Comparison of ENCODE assay signal across 19 mouse cellular contexts in genomic region chr11:101199555-101199954, GRCm38 (mm10). TPM values are rescaled to one million over a fixed set of nuclear protein-coding genes. Genes with fewer than 3 reads are reported as not detected.
DNase-seq lines count a peak whose midpoint lies in the region; ATAC-seq and TF ChIP-seq lines count a peak whose summit lies in the region.
"Had no signal": no experiment of that assay in that cellular context is flagged by ENCODE, and none has a peak within 500 bp of the region (broad histone marks: within the 10 kb centered on the region; RNA-seq: fewer than 3 reads in every experiment).

No protein-coding gene starts in this region.

- 0 out of 2 replicates have a peak overlapping the region, but pooled peaks have one; percentile 18 for H3K27ac ChIP-seq in liver, embryonic 13.5 days
- H3K27ac ChIP-seq in liver, postnatal 0 days (ENCODE audit: low read depth): no peak overlapping the region
- H3K27ac ChIP-seq: embryonic facial prominence, embryonic 13.5 days; forebrain, embryonic 10.5 days; forebrain, embryonic 15.5 days; heart, adult 2 months; hindbrain, embryonic 15.5 days had no signal

- DNase-seq in CD4-positive helper T cell, adult 2 months (ENCODE audit: low read depth, low spot score): peak; percentile 59
- peak; percentile 31 for DNase-seq in liver, embryonic 13.5 days
- no peak for DNase-seq in liver, postnatal 0 days
- no peak for DNase-seq in Muller cell, postnatal 12 days (ENCODE audit: inconsistent ontology term)
- DNase-seq in cerebellum, adult 18-20 months: no peak
- DNase-seq: adrenal gland, postnatal 14 days; cerebellum, adult 11-12 months; cerebellum, adult 9-11 months; cerebellum, postnatal 36 days; gastrocnemius, postnatal 10 days; heart, adult 2 months; heart, postnatal 36 days had no signal

- H3K4me3 ChIP-seq in liver, embryonic 13.5 days (replicated peaks): no peak overlapping the region
- no peak overlapping the region for H3K4me3 ChIP-seq in liver, postnatal 0 days (ENCODE audit: low read depth, low read length)
- H3K4me3 ChIP-seq: embryonic facial prominence, embryonic 13.5 days; forebrain, embryonic 10.5 days; forebrain, embryonic 15.5 days; heart, adult 2 months; heart, embryonic 12.5 days; hindbrain, embryonic 15.5 days had no signal

- 41% methylated on average over 3 of the region's 3 CpGs for WGBS in liver, embryonic 13.5 days (ENCODE audit: insufficient replicate concordance)
- 62% methylated on average over 3 of the region's 3 CpGs for WGBS in liver, postnatal 0 days (ENCODE audit: insufficient replicate concordance)

- peaks cover 60% of the 10 kb centered on the region for H3K36me3 ChIP-seq in liver, embryonic 13.5 days
- peaks cover 56% of the 10 kb centered on the region for H3K36me3 ChIP-seq in liver, postnatal 0 days (replicated peaks; ENCODE audit: insufficient read depth, low read length)

- TF ChIP-seq EP300 in liver, postnatal 0 days (IDR thresholded peaks at IDR 0.05; ENCODE audit: low read depth): peak; percentile 71

- H3K4me2 ChIP-seq in liver, embryonic 13.5 days: no peak overlapping the region
- no peak overlapping the region for H3K4me2 ChIP-seq in liver, postnatal 0 days (ENCODE audit: low read depth, low read length)
- H3K4me2 ChIP-seq: embryonic facial prominence, embryonic 13.5 days; forebrain, embryonic 15.5 days; heart, embryonic 12.5 days; hindbrain, embryonic 15.5 days had no signal

- no peaks in the 10 kb centered on the region for H3K27me3 ChIP-seq in liver, embryonic 13.5 days
- no peaks in the 10 kb centered on the region for H3K27me3 ChIP-seq in liver, postnatal 0 days (ENCODE audit: insufficient read depth, low read length)
- H3K27me3 ChIP-seq: embryonic facial prominence, embryonic 13.5 days; forebrain, embryonic 15.5 days; heart, embryonic 12.5 days; hindbrain, embryonic 15.5 days had no signal

- H3K9me3 ChIP-seq in liver, embryonic 13.5 days (replicated peaks): no peaks in the 10 kb centered on the region
- H3K9me3 ChIP-seq in liver, postnatal 0 days (ENCODE audit: low read length): no peaks in the 10 kb centered on the region
- H3K9me3 ChIP-seq: embryonic facial prominence, embryonic 13.5 days; forebrain, embryonic 10.5 days; forebrain, embryonic 15.5 days; heart, embryonic 12.5 days; hindbrain, embryonic 15.5 days had no signal

- ATAC-seq in erythroblast, adult 5-6 weeks (replicated peaks; ENCODE audit: low FRiP score, poor library complexity, severe bottlenecking): peak; percentile 48; the same call in 1 of the 2 replicates
- peak; percentile 91 for ATAC-seq in liver, embryonic 13.5 days (ENCODE audit: low read depth)
- ATAC-seq in liver, postnatal 0 days: peak; percentile 77
- no peak for ATAC-seq in activated CD4-positive, CD25-positive, alpha-beta regulatory T cell, adult 4 months
- ATAC-seq: forebrain, embryonic 15.5 days had no signal

- no peak for TF ChIP-seq CTCF in liver, postnatal 0 days (IDR thresholded peaks at IDR 0.05; ENCODE audit: low read depth)

- peaks cover 25% of the 10 kb centered on the region for H3K4me1 ChIP-seq in liver, embryonic 13.5 days (replicated peaks)
- no peaks in the 10 kb centered on the region for H3K4me1 ChIP-seq in liver, postnatal 0 days (ENCODE audit: insufficient read depth)
- H3K4me1 ChIP-seq: embryonic facial prominence, embryonic 13.5 days; hindbrain, embryonic 15.5 days had no signal

- peak overlapping the region; percentile 26; the same call in 1 of the 2 replicates for H3K9ac ChIP-seq in liver, embryonic 13.5 days
- H3K9ac ChIP-seq in liver, postnatal 0 days (replicated peaks): no peak overlapping the region
- H3K9ac ChIP-seq: embryonic facial prominence, embryonic 13.5 days; forebrain, embryonic 15.5 days; heart, embryonic 12.5 days; hindbrain, embryonic 15.5 days had no signal

RNA-seq across cellular contexts. Expression of gene Ccr10, which starts 24.3 kb away (rescaled TPM):
- total RNA-seq in erythroblast, adult 5-6 weeks (2015; ENCODE audit: low replicate concordance): 0.63 TPM in 1 of 2 replicates, not detected in the other
- total RNA-seq in erythroblast, adult 5-6 weeks (2017; ENCODE audit: low replicate concordance): not detected in 2 replicates
- not detected in 2 replicates for polyA plus RNA-seq in liver, embryonic 13.5 days (2015; fragmentation: Nextera tagmentation; extraction: Ambion mirVana)
- polyA plus RNA-seq in liver, postnatal 0 days (2015; fragmentation: Nextera tagmentation; extraction: Ambion mirVana): 0.09 TPM in 2 replicates
- polyA plus RNA-seq in activated CD4-positive, CD25-positive, alpha-beta regulatory T cell, adult 4 months (2017; shearing (Covaris generic)): 1 to 10 TPM; 1.5 to 1.6 TPM
- total RNA-seq: gastrocnemius, postnatal 10 days; heart, adult 2 months had no signal
- polyA plus RNA-seq: forebrain, embryonic 10.5 days had no signal

RNA-seq across cellular contexts. Expression of gene Ezh1, which starts 26.7 kb away (rescaled TPM):
- total RNA-seq in erythroblast, adult 5-6 weeks (2015; ENCODE audit: low replicate concordance): 161 and 177 TPM in 2 replicates
- 208 and 251 TPM in 2 replicates for total RNA-seq in erythroblast, adult 5-6 weeks (2017; ENCODE audit: low replicate concordance)
- 6.6 and 7.4 TPM in 2 replicates for polyA plus RNA-seq in liver, embryonic 13.5 days (2015; fragmentation: Nextera tagmentation; extraction: Ambion mirVana)
- 4.2 and 5.0 TPM in 2 replicates for polyA plus RNA-seq in liver, postnatal 0 days (2015; fragmentation: Nextera tagmentation; extraction: Ambion mirVana)
- 10 to 100 TPM; 48.1 to 52.2 TPM for polyA plus RNA-seq in activated CD4-positive, CD25-positive, alpha-beta regulatory T cell, adult 4 months (2017; shearing (Covaris generic))

RNA-seq across cellular contexts. Expression of gene Plekhh3, which starts 28.4 kb away (rescaled TPM):
- not detected in 2 replicates for total RNA-seq in erythroblast, adult 5-6 weeks (2015; ENCODE audit: low replicate concordance)
- total RNA-seq in erythroblast, adult 5-6 weeks (2017; ENCODE audit: low replicate concordance): 1.1 TPM in 1 of 2 replicates, not detected in the other
- polyA plus RNA-seq in liver, embryonic 13.5 days (2015; fragmentation: Nextera tagmentation; extraction: Ambion mirVana): 1.0 and 1.1 TPM in 2 replicates
- polyA plus RNA-seq in liver, postnatal 0 days (2015; fragmentation: Nextera tagmentation; extraction: Ambion mirVana): 1.6 and 3.4 TPM in 2 replicates
- polyA plus RNA-seq in activated CD4-positive, CD25-positive, alpha-beta regulatory T cell, adult 4 months (2017; shearing (Covaris generic)): not detected

RNA-seq across cellular contexts. Expression of gene Cntnap1, which starts 29.2 kb away (rescaled TPM):
- 0.58 and 0.63 TPM in 2 replicates for total RNA-seq in erythroblast, adult 5-6 weeks (2015; ENCODE audit: low replicate concordance)
- 0.17 TPM in 1 of 2 replicates, not detected in the other for total RNA-seq in erythroblast, adult 5-6 weeks (2017; ENCODE audit: low replicate concordance)
- 0.09 and 0.12 TPM in 2 replicates for polyA plus RNA-seq in liver, embryonic 13.5 days (2015; fragmentation: Nextera tagmentation; extraction: Ambion mirVana)
- 1.4 and 1.5 TPM in 2 replicates for polyA plus RNA-seq in liver, postnatal 0 days (2015; fragmentation: Nextera tagmentation; extraction: Ambion mirVana)
- polyA plus RNA-seq in activated CD4-positive, CD25-positive, alpha-beta regulatory T cell, adult 4 months (2017; shearing (Covaris generic)): under 1 TPM; 0.29 to 0.33 TPM

RNA-seq across cellular contexts. Expression of gene Tubg2, which starts 43.8 kb away (rescaled TPM):
- not detected in 2 replicates for total RNA-seq in erythroblast, adult 5-6 weeks (2015; ENCODE audit: low replicate concordance)
- total RNA-seq in erythroblast, adult 5-6 weeks (2017; ENCODE audit: low replicate concordance): not detected in 2 replicates
- 0.29 and 0.37 TPM in 2 replicates for polyA plus RNA-seq in liver, embryonic 13.5 days (2015; fragmentation: Nextera tagmentation; extraction: Ambion mirVana)
- 0.12 and 0.22 TPM in 2 replicates for polyA plus RNA-seq in liver, postnatal 0 days (2015; fragmentation: Nextera tagmentation; extraction: Ambion mirVana)
- under 1 TPM; 0.68 to 0.94 TPM for polyA plus RNA-seq in activated CD4-positive, CD25-positive, alpha-beta regulatory T cell, adult 4 months (2017; shearing (Covaris generic))

Comparison
In these comparisons a context has a peak if more than half of its experiments do, and no peak if none do; other contexts are left out.
1. DNase-seq: peak in CD4-positive helper T cell, adult 2 months (single experiment) and liver, embryonic 13.5 days (single experiment); none in liver, postnatal 0 days (single experiment), Muller cell, postnatal 12 days (single experiment) and cerebellum, adult 18-20 months (0 of 2).